Mouse (Mus musculus): Measurements from ENCODE around the gene Poldip3.

DNA sequence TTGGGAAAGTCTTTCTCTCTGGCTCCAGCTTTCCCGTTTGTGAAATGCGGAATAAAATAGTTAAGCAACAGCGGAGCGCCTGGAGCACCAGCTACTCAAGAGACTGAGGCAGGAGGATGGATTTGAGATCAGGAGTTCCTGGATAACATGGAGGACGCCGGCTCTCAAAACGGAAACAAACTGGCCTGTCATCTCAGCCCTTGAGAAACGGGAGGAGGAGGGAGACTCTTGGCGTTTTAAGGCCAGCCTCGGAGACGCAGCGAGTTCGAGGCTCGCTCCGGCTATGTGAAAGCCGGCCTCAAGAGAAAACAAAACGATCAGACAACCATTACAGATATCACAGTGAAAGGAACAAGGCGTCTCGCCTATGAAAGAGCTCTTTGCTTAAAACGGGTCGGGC lies 789 bp downstream of the Poldip3 start:
- TF ChIP-seq CTCF (IDR thresholded peaks at IDR 0.05; ENCODE audit: low read depth, low read length) = no peak
- no peak for TF ChIP-seq POLR2A (IDR thresholded peaks at IDR 0.05; ENCODE audit: borderline replicate concordance, low read depth, low read length)
